Mouse (Mus musculus) cerebellum, postnatal 14 days (tissue): ENCODE measurements around the gene Bmp3.

Experiments used
- DNase-seq, 2 experiments: peaks; one replicate each; pipeline ENCODE4 v3.0.0; 2021; ENCODE audit warnings: mixed read lengths in 2 of 2

Bmp3 gene

GRCm38 (mm10) chr5:98854264-98854626, at the start of gene Bmp3:
Gene Bmp3 (plus strand): TSS chr5:98854415.
- DNase-seq = peak; percentile 7

GRCm38 (mm10) chr5:98804761-98805160, 49.5 kb upstream of the Bmp3 start:
- peak; percentile 64 to 66 for DNase-seq

GRCm38 (mm10) chr5:98806492-98806891, 47.7 kb upstream of the Bmp3 start:
- DNase-seq = no peak

- peak; percentile 52 to 65 for DNase-seq
Measured at GRCm38 (mm10) chr5:98807022-98807421, 47.2 kb upstream of the Bmp3 start.

GRCm38 (mm10) chr5:98807953-98808352, 46.3 kb upstream of the Bmp3 start:
- no peak for DNase-seq

- DNase-seq = no peak
Measured at GRCm38 (mm10) chr5:98812380-98812779, 41.8 kb upstream of the Bmp3 start.

- DNase-seq = no peak
Measured at GRCm38 (mm10) chr5:98815269-98815668, 38.9 kb upstream of the Bmp3 start.

GRCm38 (mm10) chr5:98833760-98834159, 20.5 kb upstream of the Bmp3 start:
- DNase-seq = no peak

GRCm38 (mm10) chr5:98834300-98834699, 19.9 kb upstream of the Bmp3 start:
- DNase-seq = no peak

- DNase-seq = no peak
Measured at GRCm38 (mm10) chr5:98842600-98843310, 11.5 kb upstream of the Bmp3 start.

GRCm38 (mm10) chr5:98844664-98845063, 9.6 kb upstream of the Bmp3 start:
- DNase-seq = no peak

- peak; percentile 39 to 47 for DNase-seq
Measured at GRCm38 (mm10) chr5:98854627-98855564, 681 bp downstream of the Bmp3 start.

GRCm38 (mm10) chr5:98855741-98856140, 1.5 kb downstream of the Bmp3 start:
- no peak for DNase-seq

- no peak for DNase-seq
Measured at GRCm38 (mm10) chr5:98856356-98856755, 2.1 kb downstream of the Bmp3 start.

GRCm38 (mm10) chr5:98863891-98864290, 9.7 kb downstream of the Bmp3 start:
- DNase-seq = peak; percentile 72 to 76

GRCm38 (mm10) chr5:98865146-98865545, 10.9 kb downstream of the Bmp3 start:
- no peak for DNase-seq

GRCm38 (mm10) chr5:98876056-98876455, 21.8 kb downstream of the Bmp3 start:
- no peak for DNase-seq

- DNase-seq = peak; percentile 75 to 81
Measured at GRCm38 (mm10) chr5:98878891-98879290, 24.7 kb downstream of the Bmp3 start.

GRCm38 (mm10) chr5:98882096-98882495, 27.9 kb downstream of the Bmp3 start:
- DNase-seq = no peak

- peak in 1 of 2 experiments; percentile 8 for DNase-seq
Measured at GRCm38 (mm10) chr5:98890544-98891050, 36.4 kb downstream of the Bmp3 start.

GRCm38 (mm10) chr5:98894281-98894680, 40.1 kb downstream of the Bmp3 start:
- no peak for DNase-seq

GRCm38 (mm10) chr5:98897946-98898345, 43.7 kb downstream of the Bmp3 start:
- no peak for DNase-seq

- peak; percentile 82 to 84 for DNase-seq
Measured at GRCm38 (mm10) chr5:98900926-98901325, 46.7 kb downstream of the Bmp3 start.

GRCm38 (mm10) chr5:98902339-98902738, 48.1 kb downstream of the Bmp3 start:
- DNase-seq = peak in 1 of 2 experiments; percentile 15
